Mouse (Mus musculus): ENCODE measurements around the gene Daglb. TPM values are rescaled to one million over a fixed set of nuclear protein-coding genes. Genes with fewer than 3 reads are reported as not detected.
"Not testable (repeated sequence)": the region's sequence is repeated elsewhere in the genome, so short reads cannot be mapped to it uniquely, and the experiment has no call there.

Gene Daglb
- polyA plus RNA-seq, 1 experiment from 2014 or later, result 12.5 TPM

DNA sequence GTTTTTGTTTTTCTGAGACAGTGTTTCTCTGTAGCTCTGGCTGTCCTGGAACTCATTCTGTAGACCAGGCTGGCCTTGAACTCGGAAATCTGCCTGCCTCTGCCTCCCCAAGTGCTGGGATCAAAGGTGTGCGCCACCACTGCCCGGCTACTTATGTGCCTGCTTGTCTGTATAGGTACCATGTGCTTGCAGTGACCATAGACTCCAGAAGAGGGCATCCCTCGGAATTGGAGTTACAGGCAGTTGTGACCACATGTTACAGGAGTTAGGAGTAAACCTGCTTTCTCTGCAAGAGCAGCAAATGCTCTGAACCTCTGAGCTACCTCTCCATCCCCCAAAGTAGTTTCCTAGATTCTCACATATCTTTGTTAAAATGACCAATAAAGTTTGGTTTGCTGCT is 27.4 kb downstream of the Daglb start:
- H3K27me3 ChIP-seq (ENCODE audit: control insufficient read depth, insufficient read depth, low read length), result no peaks in the 10 kb centered on the region
- H3K4me2 ChIP-seq (ENCODE audit: low read depth, low read length, severe bottlenecking), result no peak overlapping the region
- no peak overlapping the region for H3K9ac ChIP-seq (ENCODE audit: low read length)
- no peaks in the 10 kb centered on the region for H3K9me3 ChIP-seq (ENCODE audit: control insufficient read depth, low read length)
- DNase-seq (ENCODE audit: low spot score) (no peak), ATAC-seq (replicated peaks; ENCODE audit: low FRiP score) (no peak)
- WGBS, result 90% methylated on average over 4 of the region's 4 CpGs
- no peaks in the 10 kb centered on the region for H3K4me1 ChIP-seq (replicated peaks; ENCODE audit: control insufficient read depth, insufficient read depth, low read length)
- H3K4me3 ChIP-seq (ENCODE audit: low read depth, low read length), result no peak overlapping the region
- H3K27ac ChIP-seq (ENCODE audit: low read depth, low read length), result no peak overlapping the region
- H3K36me3 ChIP-seq (ENCODE audit: control insufficient read depth, insufficient read depth, low read length), result no peaks in the 10 kb centered on the region; the same call in 1 of the 2 replicates

DNA sequence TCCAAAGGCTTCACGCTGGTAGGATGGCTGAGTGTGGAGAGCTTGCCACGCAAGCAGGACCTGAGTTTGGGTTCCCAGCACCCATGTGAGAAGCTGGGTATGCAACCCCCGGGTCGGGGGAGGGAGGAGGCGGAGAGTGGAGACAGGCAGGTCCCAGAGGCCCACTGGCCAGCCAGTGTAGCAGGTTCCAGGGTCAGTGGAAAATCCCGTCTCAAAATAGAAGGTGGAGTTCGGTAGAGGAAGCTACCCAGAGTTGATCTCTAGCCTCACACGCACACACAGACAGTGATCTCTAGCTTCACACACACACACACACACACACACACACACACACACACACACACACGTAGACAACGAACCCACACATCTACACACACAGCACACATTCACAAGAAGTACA is 28.8 kb downstream of the Daglb start:
- H3K9ac ChIP-seq (ENCODE audit: low read length), result no peak overlapping the region
- no peak overlapping the region for H3K4me2 ChIP-seq (ENCODE audit: low read depth, low read length, severe bottlenecking)
- H3K27ac ChIP-seq (ENCODE audit: low read depth, low read length), result no peak overlapping the region
- no peaks in the 10 kb centered on the region for H3K9me3 ChIP-seq (ENCODE audit: control insufficient read depth, low read length)
- WGBS, result 91% methylated on average over 10 of the region's 10 CpGs
- DNase-seq (ENCODE audit: low spot score) (no peak), ATAC-seq (replicated peaks; ENCODE audit: low FRiP score) (no peak)
- no peaks in the 10 kb centered on the region; the same call in 1 of the 2 replicates for H3K36me3 ChIP-seq (ENCODE audit: control insufficient read depth, insufficient read depth, low read length)
- H3K4me1 ChIP-seq (replicated peaks; ENCODE audit: control insufficient read depth, insufficient read depth, low read length), result no peaks in the 10 kb centered on the region
- H3K4me3 ChIP-seq (ENCODE audit: low read depth, low read length), result no peak overlapping the region
- no peaks in the 10 kb centered on the region for H3K27me3 ChIP-seq (ENCODE audit: control insufficient read depth, insufficient read depth, low read length)

DNA sequence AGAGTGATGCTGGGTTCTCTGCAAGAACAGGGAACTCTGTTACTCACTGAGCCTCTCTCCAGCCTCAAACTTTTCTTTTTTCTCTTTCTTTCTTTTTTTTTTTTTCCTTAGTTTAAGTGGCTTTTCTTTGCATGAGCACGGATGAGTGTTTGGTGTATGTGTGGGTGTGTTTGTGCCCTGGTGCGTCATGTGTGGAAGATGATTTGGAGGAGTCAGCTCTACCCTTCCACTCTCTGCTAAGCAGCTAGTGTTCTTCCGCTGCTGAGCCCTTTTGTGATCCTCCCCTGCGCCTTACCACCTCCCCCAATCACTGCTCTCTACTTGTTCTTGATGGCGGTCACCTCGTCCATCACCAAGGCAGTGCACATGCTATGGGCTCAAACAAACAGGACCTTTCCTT is 31.3 kb downstream of the Daglb start:
- H3K4me1 ChIP-seq (replicated peaks; ENCODE audit: control insufficient read depth, insufficient read depth, low read length), result no peaks in the 10 kb centered on the region
- H3K9ac ChIP-seq (ENCODE audit: low read length), result no peak overlapping the region
- no peak for ATAC-seq (replicated peaks; ENCODE audit: low FRiP score)
- H3K36me3 ChIP-seq (ENCODE audit: control insufficient read depth, insufficient read depth, low read length), result no peaks in the 10 kb centered on the region; the same call in 1 of the 2 replicates
- no peak for DNase-seq (ENCODE audit: low spot score)
- H3K4me2 ChIP-seq (ENCODE audit: low read depth, low read length, severe bottlenecking), result no peak overlapping the region
- no peak overlapping the region for H3K27ac ChIP-seq (ENCODE audit: low read depth, low read length)
- no peaks in the 10 kb centered on the region for H3K27me3 ChIP-seq (ENCODE audit: control insufficient read depth, insufficient read depth, low read length)
- H3K4me3 ChIP-seq (ENCODE audit: low read depth, low read length), result no peak overlapping the region
- 95% methylated on average over 6 of the region's 6 CpGs for WGBS
- no peaks in the 10 kb centered on the region for H3K9me3 ChIP-seq (ENCODE audit: control insufficient read depth, low read length)

DNA sequence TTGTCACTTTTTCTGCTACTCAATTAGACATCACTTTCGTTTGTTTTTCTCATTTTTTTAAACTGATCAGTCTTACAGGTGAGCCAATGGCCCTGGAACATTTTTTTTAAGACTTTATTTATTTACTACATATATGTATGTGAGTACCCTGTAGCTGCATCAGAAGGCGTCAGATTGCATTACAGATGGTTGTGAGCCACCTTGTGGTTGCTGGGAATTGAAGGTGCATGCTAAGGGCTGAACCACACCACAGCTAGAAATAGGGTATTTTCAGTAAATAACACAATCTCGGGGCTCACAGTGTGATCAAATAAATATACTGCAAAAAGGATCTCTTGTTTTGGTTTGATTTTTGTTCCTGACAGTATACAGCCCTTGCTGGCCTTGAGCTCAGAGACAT is 33.1 kb downstream of the Daglb start:
- WGBS, result 80% methylated on average over 3 of the region's 3 CpGs
- DNase-seq (ENCODE audit: low spot score), result no peak
- Histone ChIP-seq H3K36me3 (ENCODE audit: control insufficient read depth, insufficient read depth, low read length) (no peaks in the 10 kb centered on the region; the same call in 1 of the 2 replicates), H3K4me3 (ENCODE audit: low read depth, low read length) (no peak overlapping the region), H3K27me3 (ENCODE audit: control insufficient read depth, insufficient read depth, low read length) (no peaks in the 10 kb centered on the region), H3K27ac (ENCODE audit: low read depth, low read length) (no peak overlapping the region), H3K9me3 (ENCODE audit: control insufficient read depth, low read length) (no peaks in the 10 kb centered on the region), H3K9ac (ENCODE audit: low read length) (no peak overlapping the region), H3K4me2 (ENCODE audit: low read depth, low read length, severe bottlenecking) (no peak overlapping the region), H3K4me1 (replicated peaks; ENCODE audit: control insufficient read depth, insufficient read depth, low read length) (no peaks in the 10 kb centered on the region)
- no peak for ATAC-seq (replicated peaks; ENCODE audit: low FRiP score)

DNA sequence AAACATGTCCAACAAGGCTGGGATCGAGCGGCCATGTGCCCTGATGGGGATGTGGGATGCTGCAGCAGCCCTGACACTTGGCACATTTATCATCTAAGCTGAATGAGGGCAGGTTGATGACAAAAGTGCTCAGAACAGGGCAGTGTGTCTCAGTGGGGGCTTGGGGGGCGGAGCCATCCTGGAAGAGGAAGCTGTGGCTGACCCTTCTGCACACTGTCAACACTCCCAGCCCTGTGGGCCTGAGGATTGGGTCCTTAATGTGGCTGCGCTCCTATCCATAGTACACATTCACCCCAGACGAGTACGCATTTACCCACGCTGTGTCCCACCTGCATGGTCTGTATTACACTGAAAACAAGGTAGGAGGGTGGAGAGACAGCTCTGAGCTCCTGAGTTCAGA is 34.8 kb downstream of the Daglb start:
- ATAC-seq (replicated peaks; ENCODE audit: low FRiP score) (no peak), DNase-seq (ENCODE audit: low spot score) (no peak)
- Histone ChIP-seq H3K27me3 (ENCODE audit: control insufficient read depth, insufficient read depth, low read length) (no peaks in the 10 kb centered on the region), H3K9me3 (ENCODE audit: control insufficient read depth, low read length) (no peaks in the 10 kb centered on the region), H3K36me3 (ENCODE audit: control insufficient read depth, insufficient read depth, low read length) (no peaks in the 10 kb centered on the region; the same call in 1 of the 2 replicates), H3K4me1 (replicated peaks; ENCODE audit: control insufficient read depth, insufficient read depth, low read length) (no peaks in the 10 kb centered on the region), H3K27ac (ENCODE audit: low read depth, low read length) (no peak overlapping the region), H3K4me3 (ENCODE audit: low read depth, low read length) (no peak overlapping the region), H3K9ac (ENCODE audit: low read length) (no peak overlapping the region), H3K4me2 (ENCODE audit: low read depth, low read length, severe bottlenecking) (no peak overlapping the region)
- WGBS, result 94% methylated on average over 7 of the region's 7 CpGs

DNA sequence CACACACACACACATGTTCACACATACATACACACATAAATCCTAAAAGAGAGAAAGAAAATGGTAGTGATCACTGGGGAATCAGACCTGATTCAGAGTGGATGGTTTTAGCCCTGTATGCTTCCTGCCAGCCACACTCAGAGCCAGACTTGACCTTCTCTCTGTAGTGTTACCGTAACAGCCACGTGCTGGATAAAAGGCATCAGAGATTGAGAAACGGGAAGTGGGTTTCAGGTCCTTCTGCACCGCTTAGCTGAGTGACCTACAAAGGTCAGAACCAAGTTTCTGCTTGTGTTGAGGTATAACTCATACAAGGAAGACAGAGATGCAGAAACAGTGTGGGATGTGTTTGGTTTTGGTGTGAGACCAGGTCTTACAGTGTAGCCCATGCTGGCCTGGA is 35.3 kb downstream of the Daglb start:
- DNase-seq (ENCODE audit: low spot score) (no peak), ATAC-seq (replicated peaks; ENCODE audit: low FRiP score) (no peak)
- no peaks in the 10 kb centered on the region for H3K4me1 ChIP-seq (replicated peaks; ENCODE audit: control insufficient read depth, insufficient read depth, low read length)
- no peak overlapping the region for H3K4me2 ChIP-seq (ENCODE audit: low read depth, low read length, severe bottlenecking)
- no peak overlapping the region for H3K9ac ChIP-seq (ENCODE audit: low read length)
- no peaks in the 10 kb centered on the region for H3K27me3 ChIP-seq (ENCODE audit: control insufficient read depth, insufficient read depth, low read length)
- no peaks in the 10 kb centered on the region; the same call in 1 of the 2 replicates for H3K36me3 ChIP-seq (ENCODE audit: control insufficient read depth, insufficient read depth, low read length)
- no peak overlapping the region for H3K4me3 ChIP-seq (ENCODE audit: low read depth, low read length)
- H3K27ac ChIP-seq (ENCODE audit: low read depth, low read length), result no peak overlapping the region
- WGBS, result 89% methylated on average over 4 of the region's 4 CpGs
- H3K9me3 ChIP-seq (ENCODE audit: control insufficient read depth, low read length), result no peaks in the 10 kb centered on the region

DNA sequence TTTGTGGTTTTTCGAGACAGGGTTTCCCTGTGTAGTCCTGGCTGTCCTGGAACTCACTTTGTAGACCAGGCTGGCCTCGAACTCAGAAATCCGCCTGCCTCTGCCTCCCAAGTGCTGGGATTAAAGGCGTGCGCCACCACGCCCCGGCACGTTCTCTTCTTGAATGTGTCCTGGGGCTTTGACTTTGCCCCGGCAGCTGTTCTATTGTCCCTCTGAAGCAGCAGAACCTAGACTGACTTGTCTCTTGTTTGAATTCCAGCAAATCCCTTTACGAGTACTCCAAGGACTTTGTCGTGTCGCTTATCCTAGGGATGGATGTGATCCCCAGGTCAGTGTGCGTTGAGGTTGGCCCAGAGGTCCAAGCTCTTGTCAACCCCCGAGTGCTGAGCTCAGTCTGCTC is 36.3 kb downstream of the Daglb start:
- not testable (repeated sequence) for H3K36me3 ChIP-seq (ENCODE audit: control insufficient read depth, insufficient read depth, low read length); H3K9me3 ChIP-seq (ENCODE audit: control insufficient read depth, low read length); ATAC-seq (replicated peaks; ENCODE audit: low FRiP score); H3K27ac ChIP-seq (ENCODE audit: low read depth, low read length); H3K9ac ChIP-seq (ENCODE audit: low read length); H3K4me3 ChIP-seq (ENCODE audit: low read depth, low read length); H3K4me1 ChIP-seq (replicated peaks; ENCODE audit: control insufficient read depth, insufficient read depth, low read length); H3K4me2 ChIP-seq (ENCODE audit: low read depth, low read length, severe bottlenecking); DNase-seq (ENCODE audit: low spot score); H3K27me3 ChIP-seq (ENCODE audit: control insufficient read depth, insufficient read depth, low read length)
- 89% methylated on average over 14 of the region's 14 CpGs for WGBS

DNA sequence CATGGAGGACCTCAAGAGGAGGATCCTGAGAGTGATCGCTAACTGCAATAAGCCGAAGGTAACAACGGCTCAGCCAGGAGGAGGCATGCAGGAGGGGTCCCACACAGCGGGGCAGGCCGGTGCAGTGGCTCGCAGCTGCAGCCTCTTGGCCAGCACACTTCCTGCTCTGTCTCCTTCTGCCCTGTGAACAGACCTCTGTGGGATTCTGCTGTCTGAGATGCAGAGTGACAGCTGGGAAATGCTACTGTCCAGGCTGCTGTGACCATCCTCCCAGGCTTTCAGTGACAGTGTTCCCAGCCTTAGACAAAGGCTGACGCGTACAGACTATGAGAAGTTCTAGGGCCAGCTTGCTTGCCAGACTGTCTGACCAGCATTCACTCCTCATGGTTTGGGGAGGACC is 36.8 kb downstream of the Daglb start:
- H3K9ac ChIP-seq (ENCODE audit: low read length), result no peak overlapping the region
- no peaks in the 10 kb centered on the region for H3K27me3 ChIP-seq (ENCODE audit: control insufficient read depth, insufficient read depth, low read length)
- no peaks in the 10 kb centered on the region; the same call in 1 of the 2 replicates for H3K36me3 ChIP-seq (ENCODE audit: control insufficient read depth, insufficient read depth, low read length)
- 96% methylated on average over 8 of the region's 8 CpGs for WGBS
- DNase-seq (ENCODE audit: low spot score) (no peak), ATAC-seq (replicated peaks; ENCODE audit: low FRiP score) (no peak)
- no peak overlapping the region for H3K4me2 ChIP-seq (ENCODE audit: low read depth, low read length, severe bottlenecking)
- no peaks in the 10 kb centered on the region for H3K9me3 ChIP-seq (ENCODE audit: control insufficient read depth, low read length)
- no peaks in the 10 kb centered on the region for H3K4me1 ChIP-seq (replicated peaks; ENCODE audit: control insufficient read depth, insufficient read depth, low read length)
- no peak overlapping the region for H3K4me3 ChIP-seq (ENCODE audit: low read depth, low read length)
- no peak overlapping the region for H3K27ac ChIP-seq (ENCODE audit: low read depth, low read length)

DNA sequence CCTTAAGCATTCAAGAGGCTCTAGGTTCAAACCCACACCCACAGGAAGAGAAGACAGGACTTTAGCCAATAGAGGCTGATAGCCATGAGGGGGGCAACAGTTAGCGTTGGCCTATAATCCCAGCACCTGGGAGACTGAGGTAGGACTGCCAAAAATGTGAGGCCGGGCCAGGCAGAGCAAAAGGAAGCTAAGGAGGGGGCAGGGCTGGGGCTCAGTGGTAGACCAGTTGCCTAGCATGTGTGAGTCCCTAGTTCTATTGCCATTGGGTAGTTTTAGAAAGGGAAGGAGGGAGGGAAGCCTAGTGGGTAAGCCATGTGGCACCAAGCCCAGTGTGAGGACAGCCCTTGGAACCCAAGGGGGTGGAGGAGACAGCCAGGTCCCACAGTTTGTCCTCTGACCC is 37.3 kb downstream of the Daglb start:
- Histone ChIP-seq H3K4me3 (ENCODE audit: low read depth, low read length) (no peak overlapping the region), H3K4me2 (ENCODE audit: low read depth, low read length, severe bottlenecking) (no peak overlapping the region), H3K27me3 (ENCODE audit: control insufficient read depth, insufficient read depth, low read length) (no peaks in the 10 kb centered on the region), H3K9ac (ENCODE audit: low read length) (no peak overlapping the region), H3K36me3 (ENCODE audit: control insufficient read depth, insufficient read depth, low read length) (no peaks in the 10 kb centered on the region; the same call in 1 of the 2 replicates), H3K27ac (ENCODE audit: low read depth, low read length) (no peak overlapping the region), H3K9me3 (ENCODE audit: control insufficient read depth, low read length) (no peaks in the 10 kb centered on the region), H3K4me1 (replicated peaks; ENCODE audit: control insufficient read depth, insufficient read depth, low read length) (no peaks in the 10 kb centered on the region)
- ATAC-seq (replicated peaks; ENCODE audit: low FRiP score), result no peak
- WGBS, result 95% methylated on average over 2 of the region's 2 CpGs
- no peak for DNase-seq (ENCODE audit: low spot score)
